In the genomic region with DNA sequence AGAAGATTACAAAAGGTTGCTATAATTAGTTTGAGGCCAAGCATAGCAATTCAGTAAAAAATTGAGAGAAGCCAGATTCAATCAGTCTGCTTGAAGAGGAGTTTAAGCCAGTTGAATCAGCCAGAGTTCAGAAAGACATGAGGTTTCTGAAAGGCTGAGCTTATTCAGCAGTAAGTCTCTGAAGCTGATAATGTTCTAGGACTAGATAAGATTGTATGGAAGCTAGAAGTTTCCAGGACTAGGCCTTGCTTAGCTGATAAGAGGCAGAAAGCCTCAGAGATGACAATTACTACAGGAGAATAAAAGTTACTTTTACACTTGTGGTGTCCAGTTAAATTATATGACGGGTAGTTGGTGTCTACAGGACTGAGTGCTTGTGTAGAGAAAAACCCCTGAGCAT, we compare ENCODE assay signal across 1 mouse cellular context.
TF ChIP-seq lines count a peak whose summit lies in the region.

No protein-coding gene starts in this region.

TF ChIP-seq in MEL, 35 proteins besides CTCF, POLR2A, EP300 and RAD21 (continued from another document):
- TF ChIP-seq POLR2AphosphoS5 (IDR thresholded peaks at IDR 0.05; ENCODE audit: borderline replicate concordance, low read depth, low read length) (no peak), CHD2 (IDR thresholded peaks at IDR 0.05; ENCODE audit: low read length) (no peak), MXI1 (IDR thresholded peaks at IDR 0.05; ENCODE audit: low read depth, low read length) (peak; percentile 77; the same call in 1 of the 2 replicates), SMC3 (IDR thresholded peaks at IDR 0.05; ENCODE audit: low read depth, low read length) (peak; percentile 15; the same call in 1 of the 2 replicates), BHLHE40 (IDR thresholded peaks at IDR 0.05; ENCODE audit: borderline replicate concordance, low read depth, low read length) (no peak), CHD1 (IDR thresholded peaks at IDR 0.05; ENCODE audit: low read depth, low read length) (no peak), GABPA (IDR thresholded peaks at IDR 0.05; ENCODE audit: low read depth, low read length) (no peak), HCFC1 (IDR thresholded peaks at IDR 0.05; ENCODE audit: low read depth, low read length) (0 out of 2 replicates have a peak, but pooled peaks have one; percentile 46), E2F4 (IDR thresholded peaks at IDR 0.05; ENCODE audit: borderline replicate concordance, low read depth, low read length) (no peak), NELFE (IDR thresholded peaks at IDR 0.05; ENCODE audit: low read depth, low read length) (no peak), MAFK (IDR thresholded peaks at IDR 0.05; ENCODE audit: borderline replicate concordance, low read depth, low read length) (peak; percentile 84), ZMIZ1 (IDR thresholded peaks at IDR 0.05; ENCODE audit: low read depth, low read length) (no peak), SIN3A (IDR thresholded peaks at IDR 0.05; ENCODE audit: low read length) (peak; percentile 87), MAX (IDR thresholded peaks at IDR 0.05; ENCODE audit: low read length) (no peak), USF2 (IDR thresholded peaks at IDR 0.05; ENCODE audit: borderline replicate concordance in 1 of 2, insufficient read depth in 1 of 2, low read depth in 1 of 2, low read length in 2 of 2) (no peak), UBTF (IDR thresholded peaks at IDR 0.05; ENCODE audit: borderline replicate concordance, insufficient read depth, low read depth, low read length) (no peak), POLR2AphosphoS2 (IDR thresholded peaks at IDR 0.05; ENCODE audit: low read length) (no peak), RCOR1 (IDR thresholded peaks at IDR 0.05; ENCODE audit: low read depth, low read length) (peak; percentile 91), ETS1 (IDR thresholded peaks at IDR 0.05; ENCODE audit: low read depth, low read length) (peak; percentile 78), TCF12 (IDR thresholded peaks at IDR 0.05; ENCODE audit: low read depth, low read length) (peak; percentile 69), MYC (IDR thresholded peaks at IDR 0.05; ENCODE audit: low read depth, low read length) (peak; percentile 17; the same call in 1 of the 2 replicates), MAZ (IDR thresholded peaks at IDR 0.05; ENCODE audit: low read depth, low read length) (no peak), MEF2A (IDR thresholded peaks at IDR 0.05; ENCODE audit: extremely low read depth, insufficient replicate concordance, low read depth, low read length, poor library complexity, severe bottlenecking) (0 out of 2 replicates have a peak, but pooled peaks have one; percentile 19), GATA1 (IDR thresholded peaks at IDR 0.05; ENCODE audit: low read depth, low read length) (peak; percentile 95), ELF1 (IDR thresholded peaks at IDR 0.05; ENCODE audit: low read depth, low read length) (no peak), ZKSCAN1 (IDR thresholded peaks at IDR 0.05; ENCODE audit: low read depth, low read length) (no peak), KAT2A (conservative IDR thresholded peaks at IDR 0.05; ENCODE audit: low read depth, low read length) (no peak), TBP (IDR thresholded peaks at IDR 0.05; ENCODE audit: low read depth, low read length) (no peak), MYB (IDR thresholded peaks at IDR 0.05; ENCODE audit: low read depth, low read length) (no peak), ZNF384 (IDR thresholded peaks at IDR 0.05; ENCODE audit: low read depth, low read length) (no peak), TAL1 (IDR thresholded peaks at IDR 0.05; ENCODE audit: low read length) (no peak; the same call in 1 of the 2 replicates), NRF1 (IDR thresholded peaks at IDR 0.05; ENCODE audit: insufficient read depth, low read depth, low read length, poor library complexity, severe bottlenecking) (no peak), JUND (IDR thresholded peaks at IDR 0.05; ENCODE audit: low read depth, low read length) (no peak)
